Mouse (Mus musculus) limb, embryonic 13.5 days (tissue): ENCODE measurements at regions not wholly inside any gene's neighbourhood (a gene's known extent, or its start where the extent isn't known, plus 50 kb on each side); places are given as distances from the start of the nearest gene placed in this dataset.

ENCODE experiments used
- ATAC-seq: fragments of 200-750 bp; cut with Nextera tagmentation; 2 replicates; pipeline ENCODE4 v1.8.0; 2017; ENCODE audit warnings: low read depth, moderate number of reproducible peaks, moderate TSS enrichment; ENCODE audit not compliant: low FRiP score
- H3K27ac ChIP-seq: fragments of 300-500 bp; sonication (generic); 2 replicates; pipeline ENCODE4 v1.5.1; 2015; ENCODE audit warnings: inconsistent platforms, mild to moderate bottlenecking, moderate library complexity
- H3K27me3 ChIP-seq: fragments of 300-500 bp; sonication (generic); 2 replicates; pipeline ENCODE4 v1.6.1; 2015; ENCODE audit warnings: mild to moderate bottlenecking, inconsistent platforms
- H3K36me3 ChIP-seq: fragments of 300-500 bp; sonication (generic); 2 replicates; pipeline ENCODE4 v1.6.1; 2015; ENCODE audit warnings: inconsistent platforms, mild to moderate bottlenecking, moderate library complexity
- H3K4me1 ChIP-seq: fragments of 300-500 bp; sonication (generic); 2 replicates; pipeline ENCODE4 v1.6.1; 2015; ENCODE audit warnings: inconsistent platforms
- H3K4me2 ChIP-seq: fragments of 300-500 bp; sonication (generic); replicated peaks from 2 replicates; pipeline ENCODE4 v1.6.1; 2015; ENCODE audit warnings: inconsistent platforms, mild to moderate bottlenecking, moderate library complexity
- H3K4me3 ChIP-seq: fragments of 300-500 bp; sonication (generic); 2 replicates; pipeline ENCODE4 v1.5.1; 2015; ENCODE audit warnings: moderate library complexity, mild to moderate bottlenecking, inconsistent platforms
- H3K9ac ChIP-seq: fragments of 300-500 bp; sonication (generic); 2 replicates; pipeline ENCODE4 v1.6.1; 2015; ENCODE audit warnings: mild to moderate bottlenecking, inconsistent platforms
- H3K9me3 ChIP-seq: fragments of 300-500 bp; sonication (generic); 2 replicates; pipeline ENCODE4 v1.6.1; 2016; ENCODE audit warnings: inconsistent platforms
- WGBS: fragments of 180-500 bp; shearing (Covaris S2); methylation state at CpG from one replicate; pipeline ENCODE4 v1.1.7; 2015; 5-methylcytosine and 5-hydroxymethylcytosine counted together

DNA sequence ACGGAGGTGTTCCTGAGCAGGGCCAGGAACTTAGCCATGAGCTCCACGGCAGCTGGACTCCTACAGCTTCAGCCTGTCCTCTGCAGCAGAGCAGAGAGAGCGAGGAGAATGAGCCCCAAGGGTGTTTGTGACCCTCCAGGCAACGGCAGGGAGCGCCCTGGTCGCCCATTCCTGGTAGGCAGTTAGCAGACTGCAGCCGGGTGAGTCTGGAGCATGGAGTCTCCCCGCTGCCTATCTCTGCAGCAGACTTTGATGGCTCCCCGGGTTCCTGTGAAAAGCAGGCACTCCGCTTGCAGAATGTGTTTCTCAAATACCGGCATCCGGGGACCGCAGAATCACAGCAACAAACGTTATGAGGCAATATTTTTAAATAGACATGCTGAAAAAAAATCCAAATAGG is 67.2 kb upstream of the Smyd2 start:
- WGBS, result 4% methylated on average over 14 of the region's 14 CpGs
- Histone ChIP-seq H3K4me1 (peaks cover 33% of the 10 kb centered on the region), H3K27me3 (peaks cover 18% of the 10 kb centered on the region), H3K9ac (no peak overlapping the region), H3K4me3 (peak overlapping the region; percentile 19), H3K4me2 (peak overlapping the region; percentile 56), H3K9me3 (no peaks in the 10 kb centered on the region), H3K36me3 (no peaks in the 10 kb centered on the region), H3K27ac (no peak overlapping the region)
- ATAC-seq, result 0 out of 2 replicates have a peak, but pooled peaks have one; percentile 40

DNA sequence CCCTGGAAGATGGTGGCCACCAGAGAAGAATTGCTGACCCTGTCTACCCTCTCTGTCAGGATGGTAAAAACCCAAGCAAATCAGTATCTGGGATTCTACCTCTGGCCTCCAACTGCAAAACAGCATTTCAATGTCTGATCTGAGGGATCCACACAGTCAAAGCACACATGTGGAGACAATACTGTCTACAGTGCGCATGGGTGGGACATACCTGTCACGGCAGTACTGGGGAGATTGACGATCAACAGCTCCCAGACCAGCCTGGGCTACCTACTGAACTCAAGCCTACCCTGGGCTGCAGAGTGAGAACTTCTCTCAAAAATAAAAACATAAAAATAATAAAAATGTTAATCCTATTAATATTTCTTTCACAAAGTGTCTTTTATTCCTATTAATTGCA is 66.7 kb upstream of the Smyd2 start:
- Histone ChIP-seq H3K4me1 (peaks cover 28% of the 10 kb centered on the region), H3K27ac (no peak overlapping the region), H3K4me3 (no peak overlapping the region; the same call in 1 of the 2 replicates), H3K9me3 (no peaks in the 10 kb centered on the region), H3K4me2 (peak overlapping the region; percentile 56; the same call in 1 of the 2 replicates), H3K36me3 (no peaks in the 10 kb centered on the region), H3K9ac (no peak overlapping the region), H3K27me3 (peaks cover 18% of the 10 kb centered on the region)
- no peak for ATAC-seq
- 71% methylated on average over 3 of the region's 3 CpGs for WGBS

DNA sequence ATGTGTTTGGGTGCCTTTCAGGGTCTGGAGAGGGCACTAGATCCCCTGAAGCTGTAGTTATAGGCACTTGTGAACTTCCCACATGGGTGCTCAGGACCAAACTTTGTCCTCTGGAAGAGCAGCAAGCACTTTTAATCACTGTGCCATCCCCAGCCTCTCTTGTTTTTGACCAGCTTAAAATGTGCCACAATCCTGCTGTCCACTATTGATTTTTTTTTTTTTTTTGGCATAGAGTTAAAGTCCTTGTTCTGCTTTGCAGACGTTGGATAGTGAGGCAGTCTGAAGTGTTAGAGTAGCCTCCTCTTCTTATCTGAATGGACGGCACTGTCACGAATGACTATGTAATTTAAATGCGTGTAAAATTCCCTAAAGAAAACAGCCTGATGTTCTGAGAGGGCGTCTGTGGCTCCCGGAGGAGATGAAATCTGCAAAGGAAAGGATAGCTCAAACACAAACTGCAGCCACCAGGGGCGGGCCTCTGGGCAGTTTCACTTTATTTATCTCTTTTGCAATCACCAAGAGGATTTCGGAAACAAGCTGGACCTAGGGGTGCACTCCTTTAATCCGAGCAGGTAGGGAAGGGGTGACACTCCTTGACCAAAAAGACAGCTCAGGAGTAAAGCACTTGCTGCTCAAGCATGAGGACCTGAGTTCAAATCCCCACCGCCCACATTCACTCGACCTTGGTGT is 63.5 kb upstream of the Smyd2 start:
- Histone ChIP-seq H3K9ac (no peak overlapping the region), H3K36me3 (no peaks in the 10 kb centered on the region), H3K27ac (no peak overlapping the region), H3K4me3 (no peak overlapping the region), H3K9me3 (no peaks in the 10 kb centered on the region), H3K27me3 (peaks cover 6% of the 10 kb centered on the region), H3K4me1 (peaks cover 16% of the 10 kb centered on the region), H3K4me2 (no peak overlapping the region)
- WGBS, result 67% methylated on average over 11 of the region's 11 CpGs
- ATAC-seq, result no peak

DNA sequence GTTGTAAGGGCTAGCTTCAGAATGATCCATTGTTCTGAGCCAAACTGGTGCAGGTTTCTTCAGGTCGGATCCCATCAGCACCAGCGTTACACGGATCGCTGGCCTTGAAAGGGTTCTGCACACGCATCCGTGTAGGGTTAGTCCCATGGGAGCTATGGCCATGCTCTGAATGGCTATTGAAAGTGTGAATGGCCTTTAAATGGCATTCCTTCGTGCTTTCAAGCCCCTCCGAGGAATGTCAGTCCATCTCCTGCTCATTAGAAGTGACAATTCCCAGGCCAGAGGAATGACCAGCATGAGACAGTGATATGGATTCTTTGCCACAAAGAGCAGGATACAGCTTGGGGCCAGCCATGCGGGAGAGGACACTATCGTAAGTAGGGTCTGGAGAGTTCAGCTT is 56.1 kb upstream of the Smyd2 start:
- Histone ChIP-seq H3K27ac (no peak overlapping the region), H3K4me1 (peaks cover 11% of the 10 kb centered on the region; the same call in 1 of the 2 replicates), H3K4me2 (no peak overlapping the region), H3K36me3 (no peaks in the 10 kb centered on the region), H3K9me3 (no peaks in the 10 kb centered on the region), H3K9ac (no peak overlapping the region), H3K27me3 (peaks cover 7% of the 10 kb centered on the region; the same call in 1 of the 2 replicates), H3K4me3 (no peak overlapping the region)
- WGBS, result 79% methylated on average over 10 of the region's 10 CpGs
- no peak for ATAC-seq

DNA sequence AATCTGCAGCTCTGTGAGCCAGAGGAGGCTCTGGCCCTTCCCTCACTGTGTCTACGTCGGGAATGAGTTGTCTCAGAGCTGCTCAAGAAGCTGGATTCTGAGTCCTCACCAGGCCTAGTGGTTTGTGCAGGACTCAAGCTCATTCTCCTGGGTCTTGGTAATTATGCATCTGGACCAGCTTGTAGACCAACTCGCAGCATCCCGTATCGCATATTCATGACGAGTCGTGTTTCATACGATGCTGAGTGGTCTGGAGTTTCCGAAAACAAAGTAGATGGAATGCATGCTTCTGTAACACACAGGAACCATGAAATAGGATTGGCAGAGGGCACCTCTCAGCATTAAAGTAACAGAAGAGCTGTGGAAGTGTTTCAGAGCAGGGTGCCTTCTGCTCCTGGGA is 53.5 kb upstream of the Smyd2 start:
- Histone ChIP-seq H3K4me3 (no peak overlapping the region), H3K27me3 (peaks cover 7% of the 10 kb centered on the region; the same call in 1 of the 2 replicates), H3K27ac (no peak overlapping the region), H3K36me3 (no peaks in the 10 kb centered on the region), H3K9me3 (no peaks in the 10 kb centered on the region), H3K4me1 (peaks cover 14% of the 10 kb centered on the region; the same call in 1 of the 2 replicates), H3K9ac (no peak overlapping the region), H3K4me2 (no peak overlapping the region)
- 69% methylated on average over 9 of the region's 9 CpGs for WGBS
- ATAC-seq, result no peak

DNA sequence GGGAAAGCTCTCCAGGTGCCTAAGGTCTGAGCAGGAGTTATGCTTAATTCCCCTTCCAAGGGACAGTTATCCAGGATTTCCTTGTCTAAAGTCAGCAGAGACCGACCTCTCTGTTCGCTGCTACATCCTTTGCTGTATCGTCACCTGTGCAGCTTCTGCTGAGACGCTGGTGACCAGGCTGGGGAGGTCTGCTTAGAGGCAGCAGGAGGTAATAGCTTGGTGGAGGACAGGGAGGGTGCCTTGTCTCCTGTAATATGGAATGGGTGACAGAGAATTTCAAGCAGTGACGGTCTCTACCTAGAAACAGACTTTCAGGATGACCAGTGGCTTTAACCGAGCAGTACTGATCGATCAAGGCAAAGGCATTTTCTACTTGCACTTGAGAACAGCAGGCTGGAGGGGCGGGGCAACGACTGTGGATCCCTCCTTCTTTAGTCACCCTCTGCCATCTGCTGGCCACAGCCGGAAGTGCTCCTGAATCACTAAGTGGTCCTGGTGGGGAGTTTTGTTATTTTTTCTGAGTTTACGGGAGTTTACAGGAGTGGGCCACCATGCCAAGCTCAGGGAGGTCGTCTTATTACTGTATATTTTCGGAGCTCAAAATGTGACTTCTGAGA is 50.7 kb upstream of the Smyd2 start:
- Histone ChIP-seq H3K36me3 (no peaks in the 10 kb centered on the region), H3K9me3 (no peaks in the 10 kb centered on the region), H3K4me3 (peak overlapping the region; percentile 14; the same call in 1 of the 2 replicates), H3K4me1 (peaks cover 14% of the 10 kb centered on the region; the same call in 1 of the 2 replicates), H3K9ac (peak overlapping the region; percentile 25; the same call in 1 of the 2 replicates), H3K27me3 (peaks cover 7% of the 10 kb centered on the region; the same call in 1 of the 2 replicates), H3K4me2 (peak overlapping the region; percentile 52), H3K27ac (no peak overlapping the region)
- WGBS, result 16% methylated on average over 13 of the region's 13 CpGs
- peak; percentile 79 for ATAC-seq
